Mouse (Mus musculus) MEL (cell line): Measurements from ENCODE around the gene Vsig2. TPM values are rescaled to one million over a fixed set of nuclear protein-coding genes. Genes with fewer than 3 reads are reported as not detected.

Experiments used
- DNase-seq: peaks from one replicate; pipeline ENCODE4 v3.0.0; 2011; ENCODE audit warnings: low read depth, low spot score
- H3K27ac ChIP-seq: 2 replicates; pipeline ENCODE4 v1.5.1; 2012; ENCODE audit warnings: low read depth, mild to moderate bottlenecking, control low read depth, low read length, moderate library complexity; ENCODE audit not compliant: control insufficient read depth
- H3K27me3 ChIP-seq, 2 experiments: fragments of 150-350 bp in 1 of 2; sonication (generic) in 1 of 2; 2 replicates each; pipeline ENCODE4 v1.6.1; 2012; ENCODE audit warnings: low read length in 2 of 2, mild to moderate bottlenecking in 2 of 2, improper control_type of control experiment in 1 of 2, moderate library complexity in 1 of 2; ENCODE audit not compliant: insufficient read depth in 2 of 2, control insufficient read depth in 1 of 2
- H3K36me3 ChIP-seq, 2 experiments: 2 replicates each; pipeline ENCODE4 v1.6.1; 2012 to 2014; ENCODE audit warnings: low read length in 2 of 2, improper control_type of control experiment in 1 of 2, inconsistent platforms in 1 of 2, mild to moderate bottlenecking in 1 of 2; ENCODE audit not compliant: insufficient read depth in 2 of 2, control insufficient read depth in 1 of 2
- H3K4me1 ChIP-seq, 2 experiments: fragments of 150-350 bp in 1 of 2; sonication (generic) in 1 of 2; 2 replicates each; pipeline ENCODE4 v1.6.1; 2012; ENCODE audit warnings: low read length in 2 of 2, improper control_type of control experiment in 1 of 2, mild to moderate bottlenecking in 1 of 2; ENCODE audit not compliant: insufficient read depth in 2 of 2, control insufficient read depth in 1 of 2
- H3K4me3 ChIP-seq, 2 experiments: fragments of 150-350 bp in 1 of 2; sonication (generic) in 1 of 2; 2 replicates each; pipeline ENCODE4 v1.5.1; 2012; ENCODE audit warnings: low read depth in 2 of 2, low read length in 2 of 2, mild to moderate bottlenecking in 2 of 2, moderate library complexity in 2 of 2, control low read depth in 1 of 2, improper control_type of control experiment in 1 of 2; ENCODE audit not compliant: control insufficient read depth in 1 of 2, insufficient read depth in 1 of 2
- H3K79me2 ChIP-seq: 2 replicates; pipeline ENCODE4 v1.6.1; 2012; ENCODE audit warnings: mild to moderate bottlenecking, low read length, moderate library complexity; ENCODE audit not compliant: control insufficient read depth, poor library complexity, insufficient read depth
- H3K9ac ChIP-seq: 2 replicates; pipeline ENCODE4 v1.6.1; 2012; ENCODE audit warnings: low read depth, mild to moderate bottlenecking, control low read depth, low read length, moderate library complexity; ENCODE audit not compliant: control insufficient read depth, poor library complexity, severe bottlenecking
- H3K9me3 ChIP-seq: fragments of 150-350 bp; sonication (generic); replicated peaks from 2 replicates; pipeline ENCODE4 v1.6.1; 2012; ENCODE audit warnings: mild to moderate bottlenecking, low read length, improper control_type of control experiment, moderate library complexity; ENCODE audit not compliant: insufficient read depth
- BHLHE40 ChIP-seq: IDR thresholded peaks from 2 replicates; pipeline ENCODE4 v1.6.1; 2012; ENCODE audit warnings: low read depth, mild to moderate bottlenecking, inconsistent platforms, low read length, improper control_type of control experiment, borderline replicate concordance
- CTCF ChIP-seq, 3 experiments: IDR thresholded peaks in 2 of 3; conservative IDR thresholded peaks in 1 of 3; 2 replicates each; pipeline ENCODE4 v1.5.1; 2011 to 2012; ENCODE audit warnings: low read length in 3 of 3, low read depth in 2 of 3, mild to moderate bottlenecking in 2 of 3, improper control_type of control experiment in 1 of 3, inconsistent platforms in 1 of 3, mixed read lengths in 1 of 3, moderate library complexity in 1 of 3; ENCODE audit not compliant: control insufficient read depth in 1 of 3, insufficient read depth in 1 of 3, poor library complexity in 1 of 3, severe bottlenecking in 1 of 3
- E2F4 ChIP-seq: IDR thresholded peaks from 2 replicates; pipeline ENCODE4 v1.6.1; 2011; ENCODE audit warnings: low read depth, low read length, improper control_type of control experiment, borderline replicate concordance
- ELF1 ChIP-seq: IDR thresholded peaks from 2 replicates; pipeline ENCODE4 v1.6.1; 2014; ENCODE audit warnings: low read depth, mild to moderate bottlenecking, inconsistent platforms, low read length, improper control_type of control experiment, moderate library complexity
- EP300 ChIP-seq, 2 experiments: IDR thresholded peaks; 2 replicates each; pipeline ENCODE4 v1.6.1; 2011; ENCODE audit warnings: improper control_type of control experiment in 2 of 2, low read length in 2 of 2, low read depth in 1 of 2, mild to moderate bottlenecking in 1 of 2
- ETS1 ChIP-seq: IDR thresholded peaks from 2 replicates; pipeline ENCODE4 v1.6.1; 2012; ENCODE audit warnings: low read depth, mild to moderate bottlenecking, inconsistent platforms, low read length, improper control_type of control experiment, moderate library complexity
- GABPA ChIP-seq: IDR thresholded peaks from 2 replicates; pipeline ENCODE4 v1.6.1; 2012; ENCODE audit warnings: low read depth, mild to moderate bottlenecking, inconsistent platforms, low read length, improper control_type of control experiment, moderate library complexity
- GATA1 ChIP-seq: IDR thresholded peaks from 2 replicates; pipeline ENCODE4 v1.6.1; 2011; ENCODE audit warnings: low read depth, low read length, improper control_type of control experiment
- HCFC1 ChIP-seq: IDR thresholded peaks from 2 replicates; pipeline ENCODE4 v1.6.1; 2012; ENCODE audit warnings: low read depth, mild to moderate bottlenecking, inconsistent platforms, low read length, improper control_type of control experiment, moderate library complexity
- JUND ChIP-seq: IDR thresholded peaks from 2 replicates; pipeline ENCODE4 v1.6.1; 2011; ENCODE audit warnings: low read depth, mild to moderate bottlenecking, improper control_type of control experiment, low read length
- KAT2A ChIP-seq: conservative IDR thresholded peaks from 2 replicates; pipeline ENCODE4 v1.6.1; 2012; ENCODE audit warnings: low read depth, low read length, improper control_type of control experiment, inconsistent platforms
- MAFK ChIP-seq: IDR thresholded peaks from 2 replicates; pipeline ENCODE4 v1.6.1; 2011; ENCODE audit warnings: low read depth, mild to moderate bottlenecking, low read length, improper control_type of control experiment, borderline replicate concordance
- MAX ChIP-seq: IDR thresholded peaks from 2 replicates; pipeline ENCODE4 v1.6.1; 2011; ENCODE audit warnings: low read length, improper control_type of control experiment
- MAZ ChIP-seq: IDR thresholded peaks from 2 replicates; pipeline ENCODE4 v1.6.1; 2012; ENCODE audit warnings: low read depth, mild to moderate bottlenecking, inconsistent platforms, low read length, improper control_type of control experiment
- MEF2A ChIP-seq: IDR thresholded peaks from 2 replicates; pipeline ENCODE4 v1.6.1; 2014; ENCODE audit warnings: low read depth, mild to moderate bottlenecking, inconsistent platforms, low read length, improper control_type of control experiment; ENCODE audit not compliant: poor library complexity, insufficient replicate concordance, severe bottlenecking; ENCODE audit errors: extremely low read depth
- MYB ChIP-seq: IDR thresholded peaks from 2 replicates; pipeline ENCODE4 v1.6.1; 2011; ENCODE audit warnings: mild to moderate bottlenecking, low read depth, low read length, improper control_type of control experiment
- MYC ChIP-seq: IDR thresholded peaks from 2 replicates; pipeline ENCODE4 v1.6.1; 2011; ENCODE audit warnings: low read depth, mild to moderate bottlenecking, low read length, improper control_type of control experiment, moderate library complexity
- NRF1 ChIP-seq: IDR thresholded peaks from 2 replicates; pipeline ENCODE4 v1.6.1; 2014; ENCODE audit warnings: low read depth, mild to moderate bottlenecking, inconsistent platforms, low read length, improper control_type of control experiment, moderate library complexity; ENCODE audit not compliant: poor library complexity, insufficient read depth, severe bottlenecking
- POLR2A ChIP-seq, 2 experiments: IDR thresholded peaks; 2 replicates each; pipeline ENCODE4 v1.6.1; 2011 to 2012; ENCODE audit warnings: low read length in 2 of 2, mild to moderate bottlenecking in 2 of 2, control low read depth in 1 of 2, improper control_type of control experiment in 1 of 2, low read depth in 1 of 2, moderate library complexity in 1 of 2; ENCODE audit not compliant: control insufficient read depth in 1 of 2, insufficient read depth in 1 of 2, poor library complexity in 1 of 2
- POLR2AphosphoS5 ChIP-seq: IDR thresholded peaks from 2 replicates; pipeline ENCODE4 v1.6.1; 2012; ENCODE audit warnings: low read depth, borderline replicate concordance, mild to moderate bottlenecking, inconsistent platforms, low read length, moderate library complexity, mixed read lengths
- RAD21 ChIP-seq: IDR thresholded peaks from 2 replicates; pipeline ENCODE4 v1.6.1; 2011; ENCODE audit warnings: mild to moderate bottlenecking, low read depth, low read length, improper control_type of control experiment
- RCOR1 ChIP-seq: IDR thresholded peaks from 2 replicates; pipeline ENCODE4 v1.6.1; 2012; ENCODE audit warnings: low read depth, mild to moderate bottlenecking, inconsistent platforms, low read length, improper control_type of control experiment
- SMC3 ChIP-seq: IDR thresholded peaks from 2 replicates; pipeline ENCODE4 v1.6.1; 2011; ENCODE audit warnings: low read depth, low read length, improper control_type of control experiment
- TAL1 ChIP-seq: IDR thresholded peaks from 2 replicates; pipeline ENCODE4 v1.6.1; 2012; ENCODE audit warnings: mild to moderate bottlenecking, inconsistent platforms, low read length, moderate library complexity, mixed read lengths
- TBP ChIP-seq: IDR thresholded peaks from 2 replicates; pipeline ENCODE4 v1.8.0; 2011; ENCODE audit warnings: low read depth, low read length, improper control_type of control experiment
- TCF12 ChIP-seq: IDR thresholded peaks from 2 replicates; pipeline ENCODE4 v1.6.1; 2014; ENCODE audit warnings: low read depth, mild to moderate bottlenecking, inconsistent platforms, low read length, improper control_type of control experiment, moderate library complexity
- USF1 ChIP-seq: IDR thresholded peaks from 2 replicates; pipeline ENCODE4 v1.6.1; 2014; ENCODE audit warnings: low read depth, mild to moderate bottlenecking, inconsistent platforms, low read length, improper control_type of control experiment, moderate library complexity
- ZC3H11A ChIP-seq: IDR thresholded peaks from 2 replicates; pipeline ENCODE4 v1.6.1; 2012; ENCODE audit warnings: low read depth, mild to moderate bottlenecking, inconsistent platforms, low read length, improper control_type of control experiment
- ZKSCAN1 ChIP-seq: IDR thresholded peaks from 2 replicates; pipeline ENCODE4 v1.6.1; 2012; ENCODE audit warnings: low read depth, mild to moderate bottlenecking, inconsistent platforms, low read length, improper control_type of control experiment, moderate library complexity
- ZNF384 ChIP-seq: IDR thresholded peaks from 2 replicates; pipeline ENCODE4 v1.6.1; 2012; ENCODE audit warnings: low read depth, mild to moderate bottlenecking, inconsistent platforms, low read length, improper control_type of control experiment
- polyA plus RNA-seq, 2 experiments: library from polyadenylated mRNA; stranded (reverse) in 1 of 2; unstranded in 1 of 2; fragments of >175 nt in 1 of 2; fragments of >200 nt in 1 of 2; gene quantifications; 2 replicates each; pipeline versions ENCODE4 v1.2.1 to v1.2.4; 2012; ENCODE audit warnings: low replicate concordance in 2 of 2, low read depth in 1 of 2; ENCODE audit not compliant: insufficient read length in 2 of 2, insufficient read depth in 1 of 2, missing spikeins in 1 of 2
- total RNA-seq: library from RNA; depleted of rRNA; stranded (reverse); fragments of 300-350 nt; gene quantifications from 2 replicates; pipeline ENCODE4 v1.2.3, GENCODE M21; 2012

Gene Vsig2
- total and polyA plus RNA-seq, 3 experiments = 0.64 TPM; not detected in 2

GRCm38 (mm10) chr9:37563805-37564204 lies 24.8 kb downstream of the Vsig2 start:
- Histone ChIP-seq H3K4me1 (peaks cover 19 to 37% of the 10 kb centered on the region in 2 experiments), H3K79me2 (no peaks in the 10 kb centered on the region), H3K27me3 (no peaks in the 10 kb centered on the region), H3K9me3 (no peaks in the 10 kb centered on the region), H3K36me3 (peaks cover 0 to 40% of the 10 kb centered on the region in 2 experiments; a peak in 2 of 4 replicates), H3K9ac (no peak overlapping the region), H3K27ac (no peak overlapping the region), H3K4me3 (no peak overlapping the region)
- peak; percentile 68 for TF ChIP-seq TCF12
- TF ChIP-seq EP300 (IDR thresholded peaks at IDR 0.05; ENCODE audit: low read depth in 1 of 2, low read length in 2 of 2) = peak; percentile 78 to 82
- TF ChIP-seq GATA1 = peak; percentile 70
- no peak for TF ChIP-seq MEF2A
- no peak for TF ChIP-seq MYB
- peak; percentile 72 for TF ChIP-seq TAL1
- DNase-seq = peak; percentile 18

- DNase-seq = peak; percentile 79
- Histone ChIP-seq H3K27me3 (no peaks in the 10 kb centered on the region), H3K9me3 (no peaks in the 10 kb centered on the region), H3K36me3 (peaks cover 0 to 68% of the 10 kb centered on the region in 2 experiments; a peak in 2 of 4 replicates), H3K27ac (peak overlapping the region; percentile 83), H3K79me2 (no peaks in the 10 kb centered on the region), H3K4me1 (peaks cover 40 to 47% of the 10 kb centered on the region in 2 experiments), H3K4me3 (peak overlapping the region in 1 of 2 experiments; percentile 72; a peak in 3 of 4 replicates), H3K9ac (peak overlapping the region; percentile 67; the same call in 1 of the 2 replicates)
- TF ChIP-seq EP300 (IDR thresholded peaks at IDR 0.05; ENCODE audit: low read depth in 1 of 2, low read length in 2 of 2) = peak; percentile 98
- TF ChIP-seq GABPA = no peak
- peak; percentile 79 for TF ChIP-seq ETS1
- 0 out of 2 replicates have a peak, but pooled peaks have one; percentile 26 for TF ChIP-seq JUND
- no peak for TF ChIP-seq NRF1
- TF ChIP-seq RAD21 = no peak
- no peak for TF ChIP-seq MEF2A
- TF ChIP-seq POLR2A (IDR thresholded peaks at IDR 0.05; ENCODE audit: control insufficient read depth in 1 of 2, insufficient read depth in 1 of 2, low read depth in 1 of 2, low read length in 2 of 2, poor library complexity in 1 of 2) = no peak
- TF ChIP-seq POLR2AphosphoS5 = no peak
- TF ChIP-seq MAX = 0 out of 2 replicates have a peak, but pooled peaks have one; percentile 34
- peak; percentile 88 for TF ChIP-seq ZNF384
- no peak; the same call in 1 of the 2 replicates for TF ChIP-seq ZKSCAN1
- TF ChIP-seq KAT2A = no peak
- no peak for TF ChIP-seq SMC3
- peak; percentile 62 for TF ChIP-seq TBP
- TF ChIP-seq MYC = 0 out of 2 replicates have a peak, but pooled peaks have one; percentile 34
- 0 out of 2 replicates have a peak, but pooled peaks have one; percentile 2 for TF ChIP-seq MAZ
- TF ChIP-seq MYB = peak; percentile 88
- TF ChIP-seq E2F4 = no peak
- no peak for TF ChIP-seq ZC3H11A
- no peak for TF ChIP-seq ELF1
- no peak for TF ChIP-seq MAFK
- no peak for TF ChIP-seq BHLHE40
- peak; percentile 53; the same call in 1 of the 2 replicates for TF ChIP-seq RCOR1
- no peak for TF ChIP-seq CTCF (IDR thresholded peaks at IDR 0.05 in 2 of 3, conservative IDR thresholded peaks at IDR 0.05 in 1 of 3; ENCODE audit: control insufficient read depth in 1 of 3, insufficient read depth in 1 of 3, low read depth in 2 of 3, low read length in 3 of 3, poor library complexity in 1 of 3, severe bottlenecking in 1 of 3)
- TF ChIP-seq HCFC1 = no peak
- TF ChIP-seq USF1 = no peak
These were observed 28.0 kb downstream of the Vsig2 start for GRCm38 (mm10) chr9:37567019-37567418.
